Mouse (Mus musculus) limb, embryonic 11.5 days (tissue): Measurements from ENCODE around the gene Plxna3. TPM values are rescaled to one million over a fixed set of nuclear protein-coding genes. Genes with fewer than 3 reads are reported as not detected.
A peak's percentile ranks its signal among the peaks of the same experiment; 100 is the strongest.

ENCODE experiments used
- ATAC-seq: fragments of 200-750 bp; cut with Nextera tagmentation; 2 replicates; pipeline ENCODE4 v1.8.0; 2017; ENCODE audit warnings: low read depth; ENCODE audit not compliant: insufficient number of reproducible peaks, low FRiP score, low TSS enrichment
- DNase-seq: peaks from one replicate; pipeline ENCODE4 v3.0.0-alpha.2; 2015; ENCODE audit warnings: low spot score
- H3K27ac ChIP-seq: fragments of 300-500 bp; sonication (generic); replicated peaks from 2 replicates; pipeline ENCODE4 v1.5.1; 2014; ENCODE audit warnings: low read depth, mild to moderate bottlenecking, low read length
- H3K27me3 ChIP-seq: fragments of 300-500 bp; sonication (generic); 2 replicates; pipeline ENCODE4 v1.6.1; 2014; ENCODE audit warnings: mild to moderate bottlenecking, low read length, mixed read lengths; ENCODE audit not compliant: control insufficient read depth, insufficient read depth
- H3K36me3 ChIP-seq: fragments of 300-500 bp; sonication (generic); 2 replicates; pipeline ENCODE4 v1.6.1; 2014; ENCODE audit warnings: mild to moderate bottlenecking, low read length, moderate library complexity, mixed read lengths; ENCODE audit not compliant: control insufficient read depth, insufficient read depth
- H3K4me1 ChIP-seq: fragments of 300-500 bp; sonication (generic); 2 replicates; pipeline ENCODE4 v1.6.1; 2014; ENCODE audit warnings: low read length, mixed read lengths; ENCODE audit not compliant: control insufficient read depth, insufficient read depth
- H3K4me2 ChIP-seq: fragments of 300-500 bp; sonication (generic); 2 replicates; pipeline ENCODE4 v1.6.1; 2014; ENCODE audit warnings: low read depth, mild to moderate bottlenecking, moderate library complexity; ENCODE audit not compliant: severe bottlenecking
- H3K4me3 ChIP-seq: fragments of 300-500 bp; sonication (generic); 2 replicates; pipeline ENCODE4 v1.5.1; 2014; ENCODE audit warnings: low read depth, low read length
- H3K9ac ChIP-seq: fragments of 300-500 bp; sonication (generic); 2 replicates; pipeline ENCODE4 v1.6.1; 2014; ENCODE audit warnings: mild to moderate bottlenecking, low read length
- H3K9me3 ChIP-seq: fragments of 300-500 bp; sonication (generic); 2 replicates; pipeline ENCODE4 v1.6.1; 2016; ENCODE audit warnings: low read length; ENCODE audit not compliant: control insufficient read depth
- WGBS: fragments of 180-500 bp; shearing (Covaris S2); extraction: QIAGEN DNeasy Blood & Tissue Kit; methylation state at CpG from one replicate; pipeline ENCODE4 v1.1.7; 2014; 5-methylcytosine and 5-hydroxymethylcytosine counted together
- polyA plus RNA-seq: library from polyadenylated mRNA; unstranded; fragments of >200 nt; fragmentation: Nextera tagmentation; extraction: Ambion mirVana; gene quantifications from 2 replicates; pipeline ENCODE4 v1.2.1, GENCODE M21; 2014

The Plxna3 gene
- 10.5 and 12.9 TPM in 2 replicates for polyA plus RNA-seq

- Histone ChIP-seq H3K4me2 (peak within 1 kb of the TSS; percentile 58), H3K36me3 (no peaks in the 10 kb centered on the region; the same call in 1 of the 2 replicates), H3K4me3 (peak within 1 kb of the TSS; percentile 45), H3K4me1 (no peaks in the 10 kb centered on the region), H3K9ac (peak within 1 kb of the TSS; percentile 63), H3K27me3 (no peaks in the 10 kb centered on the region), H3K27ac (peak within 1 kb of the TSS; percentile 52; the same call in 1 of the 2 replicates), H3K9me3 (no peaks in the 10 kb centered on the region)
- peak; percentile 91 for ATAC-seq
- peak; percentile 80 for DNase-seq
- WGBS = 14% methylated on average over 18 of the region's 30 CpGs
Observed at GRCm38 (mm10) chrX:74328725-74329161, at the start of gene Plxna3. Gene Plxna3, plus strand, starts transcription at chrX:74329066.

- ATAC-seq = no peak
- no peak for DNase-seq
- Histone ChIP-seq H3K27ac (peak overlapping the region; percentile 52; the same call in 1 of the 2 replicates), H3K27me3 (no peaks in the 10 kb centered on the region), H3K9me3 (no peaks in the 10 kb centered on the region), H3K4me3 (peak overlapping the region; percentile 60), H3K36me3 (no peaks in the 10 kb centered on the region), H3K9ac (peak overlapping the region; percentile 40; the same call in 1 of the 2 replicates), H3K4me1 (no peaks in the 10 kb centered on the region), H3K4me2 (peak overlapping the region; percentile 63)
- WGBS = 17% methylated on average over 14 of the region's 14 CpGs
Observed at GRCm38 (mm10) chrX:74281041-74281731, 47.7 kb upstream of the Plxna3 start.

- Histone ChIP-seq H3K4me2 (peak within 1 kb of the TSS; percentile 63), H3K9ac (peak within 1 kb of the TSS; percentile 70), H3K4me3 (peak within 1 kb of the TSS; percentile 60), H3K27me3 (no peaks in the 10 kb centered on the region), H3K9me3 (no peaks in the 10 kb centered on the region), H3K36me3 (no peaks in the 10 kb centered on the region), H3K4me1 (no peaks in the 10 kb centered on the region), H3K27ac (peak within 1 kb of the TSS; percentile 52)
- WGBS = 11% methylated on average over 16 of the region's 16 CpGs
- ATAC-seq (peak; percentile 85), DNase-seq (peak; percentile 69)
Observed at GRCm38 (mm10) chrX:74281732-74282394, 47.0 kb upstream of the Plxna3 start, which contains the start of the genes Taz and Dnase1l1. Gene Taz, plus strand, starts transcription at chrX:74281912. Gene Dnase1l1, minus strand, starts transcription at chrX:74282337.

GRCm38 (mm10) chrX:74282395-74283091, 46.3 kb upstream of the Plxna3 start:
- 18% methylated on average over 39 of the region's 39 CpGs for WGBS
- H3K27me3 ChIP-seq = no peaks in the 10 kb centered on the region
- no peaks in the 10 kb centered on the region for H3K36me3 ChIP-seq
- H3K4me1 ChIP-seq = no peaks in the 10 kb centered on the region
- no peaks in the 10 kb centered on the region for H3K9me3 ChIP-seq
- no peak overlapping the region for H3K27ac ChIP-seq
- ATAC-seq (peak; percentile 71), DNase-seq (peak; percentile 81)
- peak overlapping the region; percentile 60 for H3K4me3 ChIP-seq
- peak overlapping the region; percentile 63 for H3K4me2 ChIP-seq
- peak overlapping the region; percentile 70 for H3K9ac ChIP-seq

- ATAC-seq = peak; percentile 10; the same call in 1 of the 2 replicates
- no peaks in the 10 kb centered on the region for H3K4me1 ChIP-seq
- no peak for DNase-seq
- peak overlapping the region; percentile 63 for H3K4me2 ChIP-seq
- H3K36me3 ChIP-seq = no peaks in the 10 kb centered on the region
- WGBS = 50% methylated on average over 5 of the region's 5 CpGs
- H3K9ac ChIP-seq = peak overlapping the region; percentile 70
- H3K4me3 ChIP-seq = peak overlapping the region; percentile 60
- no peaks in the 10 kb centered on the region for H3K27me3 ChIP-seq
- H3K27ac ChIP-seq = no peak overlapping the region
- no peaks in the 10 kb centered on the region for H3K9me3 ChIP-seq
Observed at GRCm38 (mm10) chrX:74283092-74283437, 45.8 kb upstream of the Plxna3 start.

- 80% methylated on average over 4 of the region's 4 CpGs for WGBS
- DNase-seq = no peak
- Histone ChIP-seq H3K4me2 (no peak overlapping the region), H3K36me3 (no peaks in the 10 kb centered on the region), H3K9ac (no peak overlapping the region), H3K4me1 (no peaks in the 10 kb centered on the region), H3K4me3 (no peak overlapping the region), H3K27ac (no peak overlapping the region), H3K9me3 (no peaks in the 10 kb centered on the region), H3K27me3 (no peaks in the 10 kb centered on the region)
- no peak for ATAC-seq
Observed at GRCm38 (mm10) chrX:74293431-74293830, 35.4 kb upstream of the Plxna3 start.

GRCm38 (mm10) chrX:74296538-74297448, 32.1 kb upstream of the Plxna3 start, which contains the start of gene Atp6ap1:
Gene Atp6ap1, plus strand, starts transcription at chrX:74297097.
- peak within 1 kb of the TSS; percentile 66 for H3K9ac ChIP-seq
- H3K4me1 ChIP-seq = no peaks in the 10 kb centered on the region
- WGBS = 17% methylated on average over 36 of the region's 37 CpGs
- H3K36me3 ChIP-seq = no peaks in the 10 kb centered on the region
- H3K4me3 ChIP-seq = peak within 1 kb of the TSS; percentile 59
- peak; percentile 91 for DNase-seq
- peak; percentile 98 for ATAC-seq
- H3K27me3 ChIP-seq = no peaks in the 10 kb centered on the region
- peak within 1 kb of the TSS; percentile 55 for H3K4me2 ChIP-seq
- no peak within 1 kb of the TSS for H3K27ac ChIP-seq
- no peaks in the 10 kb centered on the region for H3K9me3 ChIP-seq
